Mouse (Mus musculus) kidney, embryonic 15.5 days (tissue): ENCODE data around the gene Nhlrc3. TPM values are rescaled to one million over a fixed set of nuclear protein-coding genes. Genes with fewer than 3 reads are reported as not detected.

ENCODE experiments used
- ATAC-seq: fragments of 200-750 bp; cut with Nextera tagmentation; replicated peaks from 2 replicates; pipeline ENCODE4 v1.8.0; 2017; ENCODE audit warnings: moderate TSS enrichment; ENCODE audit not compliant: low FRiP score
- H3K27ac ChIP-seq: fragments of 300-500 bp; sonication (generic); 2 replicates; pipeline ENCODE4 v1.5.1; 2015; ENCODE audit warnings: mild to moderate bottlenecking, inconsistent platforms
- H3K27me3 ChIP-seq: fragments of 300-500 bp; sonication (generic); 2 replicates; pipeline ENCODE4 v1.6.1; 2015; ENCODE audit warnings: inconsistent platforms
- H3K36me3 ChIP-seq: fragments of 300-500 bp; sonication (generic); 2 replicates; pipeline ENCODE4 v1.6.1; 2015; ENCODE audit warnings: inconsistent platforms
- H3K4me1 ChIP-seq: fragments of 300-500 bp; sonication (generic); 2 replicates; pipeline ENCODE4 v1.6.1; 2015; ENCODE audit warnings: inconsistent platforms
- H3K4me2 ChIP-seq: fragments of 300-500 bp; sonication (generic); 2 replicates; pipeline ENCODE4 v1.6.1; 2015; ENCODE audit warnings: moderate library complexity, mild to moderate bottlenecking, inconsistent platforms
- H3K4me3 ChIP-seq: fragments of 300-500 bp; sonication (generic); replicated peaks from 2 replicates; pipeline ENCODE4 v1.5.1; 2015; ENCODE audit warnings: mild to moderate bottlenecking, inconsistent platforms
- H3K9ac ChIP-seq: fragments of 300-500 bp; sonication (generic); 2 replicates; pipeline ENCODE4 v1.6.1; 2015; ENCODE audit warnings: mild to moderate bottlenecking, inconsistent platforms
- H3K9me3 ChIP-seq: fragments of 300-500 bp; sonication (generic); replicated peaks from 2 replicates; pipeline ENCODE4 v1.6.1; 2016; ENCODE audit warnings: inconsistent platforms
- WGBS: fragments of 180-500 bp; shearing (Covaris S2); methylation state at CpG from one replicate; pipeline ENCODE4 v1.1.7; 2015; ENCODE audit warnings: mixed read lengths; 5-methylcytosine and 5-hydroxymethylcytosine counted together
- polyA plus RNA-seq: library from polyadenylated mRNA; unstranded; fragments of >200 nt; fragmentation: Nextera tagmentation; extraction: Ambion mirVana; gene quantifications from 2 replicates; pipeline ENCODE4 v1.2.1, GENCODE M21; 2015

Nhlrc3 gene
- polyA plus RNA-seq, 1 experiment from 2014 or later: 9.9 TPM

- Histone ChIP-seq H3K9ac (no peak overlapping the region), H3K36me3 (peaks cover 84% of the 10 kb centered on the region), H3K4me3 (no peak overlapping the region), H3K4me2 (no peak overlapping the region), H3K27me3 (no peaks in the 10 kb centered on the region), H3K27ac (no peak overlapping the region), H3K4me1 (peaks cover 11% of the 10 kb centered on the region), H3K9me3 (no peaks in the 10 kb centered on the region)
- WGBS: 91% methylated on average over 5 of the region's 5 CpGs
- no peak for ATAC-seq
These were observed 8.9 kb upstream of the Nhlrc3 start for GRCm38 (mm10) chr3:53472061-53472460.

DNA sequence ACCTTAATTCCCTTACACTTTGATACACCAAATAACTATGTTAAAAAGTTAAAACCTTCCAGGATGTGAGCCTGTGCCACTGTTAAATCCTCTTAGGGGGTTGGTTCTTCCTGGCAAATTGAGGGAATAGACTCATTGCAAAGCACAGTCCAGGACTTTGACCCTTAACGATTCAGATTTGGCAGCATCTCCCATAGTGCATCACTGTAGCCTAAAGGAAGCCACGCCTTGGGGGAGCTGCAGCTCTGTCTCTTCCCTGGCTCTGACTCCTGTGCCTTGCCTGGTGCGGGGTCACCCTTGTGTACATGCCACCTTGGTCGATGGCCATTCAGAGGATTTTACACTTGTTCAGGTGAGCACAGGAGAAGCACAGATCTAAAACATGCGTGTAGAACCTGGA lies 6.5 kb upstream of the Nhlrc3 start:
- no peak overlapping the region for H3K27ac ChIP-seq
- H3K4me1 ChIP-seq: peaks cover 31% of the 10 kb centered on the region
- H3K9me3 ChIP-seq: no peaks in the 10 kb centered on the region
- WGBS: 92% methylated on average over 5 of the region's 5 CpGs
- no peak overlapping the region for H3K9ac ChIP-seq
- H3K36me3 ChIP-seq: peaks cover 62% of the 10 kb centered on the region
- no peak overlapping the region for H3K4me2 ChIP-seq
- no peak overlapping the region for H3K4me3 ChIP-seq
- ATAC-seq: no peak
- H3K27me3 ChIP-seq: no peaks in the 10 kb centered on the region

- Histone ChIP-seq H3K4me2 (no peak overlapping the region), H3K27ac (no peak overlapping the region), H3K27me3 (no peaks in the 10 kb centered on the region), H3K9ac (no peak overlapping the region), H3K36me3 (peaks cover 39% of the 10 kb centered on the region), H3K4me3 (no peak overlapping the region), H3K4me1 (peaks cover 35% of the 10 kb centered on the region), H3K9me3 (no peaks in the 10 kb centered on the region)
- 78% methylated on average over 5 of the region's 5 CpGs for WGBS
- ATAC-seq: no peak
These were observed 4.2 kb upstream of the Nhlrc3 start for GRCm38 (mm10) chr3:53467356-53467755.

DNA sequence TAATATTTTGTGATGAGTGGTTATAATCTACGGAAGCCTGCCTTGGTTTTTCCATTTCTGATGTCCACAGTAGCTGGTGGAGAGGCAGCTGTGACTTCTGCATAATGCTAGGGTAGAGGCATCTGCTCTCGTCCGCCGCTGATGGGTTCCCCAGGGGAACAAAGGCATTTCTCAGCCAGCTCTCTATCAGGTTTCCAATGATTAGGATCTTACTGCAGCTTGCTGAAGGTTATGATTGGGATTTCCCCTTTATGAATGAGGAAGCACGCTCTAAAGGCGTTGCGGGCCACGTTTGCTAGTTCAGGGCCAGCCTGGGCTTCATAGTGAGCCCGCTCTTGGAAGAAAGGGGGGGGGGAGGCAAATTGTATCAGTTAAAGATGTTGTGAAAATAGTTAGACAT lies 3.3 kb upstream of the Nhlrc3 start:
- H3K27me3 ChIP-seq: no peaks in the 10 kb centered on the region
- no peak overlapping the region for H3K9ac ChIP-seq
- 81% methylated on average over 9 of the region's 9 CpGs for WGBS
- peaks cover 41% of the 10 kb centered on the region for H3K4me1 ChIP-seq
- H3K9me3 ChIP-seq: no peaks in the 10 kb centered on the region
- peaks cover 32% of the 10 kb centered on the region for H3K36me3 ChIP-seq
- H3K4me3 ChIP-seq: no peak overlapping the region
- peak overlapping the region; percentile 77; the same call in 1 of the 2 replicates for H3K4me2 ChIP-seq
- H3K27ac ChIP-seq: no peak overlapping the region
- ATAC-seq: no peak

DNA sequence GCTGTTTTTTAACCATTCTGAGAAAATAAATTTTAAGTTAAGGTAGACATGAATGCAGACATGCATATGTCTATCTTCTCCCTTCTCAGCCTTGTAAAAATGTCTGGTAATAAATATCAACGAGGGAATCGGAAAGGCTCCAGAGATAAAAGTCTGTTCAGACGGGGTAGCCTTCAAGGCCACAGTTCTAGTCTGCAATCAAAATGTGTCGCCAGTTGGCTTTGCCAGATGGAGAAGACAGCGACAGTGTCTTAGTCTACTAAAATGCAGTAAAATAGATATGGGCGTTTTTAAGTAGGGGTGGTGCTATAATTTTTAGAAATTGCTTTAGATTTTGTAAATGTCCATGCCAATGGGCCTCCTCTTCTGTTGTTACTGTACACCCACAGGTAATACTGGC lies 2.2 kb upstream of the Nhlrc3 start:
- Histone ChIP-seq H3K9ac (no peak overlapping the region), H3K36me3 (peaks cover 30% of the 10 kb centered on the region), H3K4me2 (peak overlapping the region; percentile 77), H3K4me3 (peak overlapping the region; percentile 96), H3K27ac (no peak overlapping the region), H3K4me1 (peaks cover 50% of the 10 kb centered on the region), H3K9me3 (no peaks in the 10 kb centered on the region), H3K27me3 (no peaks in the 10 kb centered on the region)
- WGBS: 30% methylated on average over 6 of the region's 6 CpGs
- no peak for ATAC-seq

- H3K4me1 ChIP-seq: peaks cover 50% of the 10 kb centered on the region
- peak overlapping the region; percentile 96 for H3K4me3 ChIP-seq
- 0 out of 2 replicates have a peak overlapping the region, but pooled peaks have one; percentile 93 for H3K27ac ChIP-seq
- peak overlapping the region; percentile 77 for H3K4me2 ChIP-seq
- WGBS: under 1% methylated on average over 20 of the region's 20 CpGs
- H3K9ac ChIP-seq: peak overlapping the region; percentile 93
- H3K9me3 ChIP-seq: no peaks in the 10 kb centered on the region
- no peak for ATAC-seq
- no peaks in the 10 kb centered on the region for H3K27me3 ChIP-seq
- peaks cover 27% of the 10 kb centered on the region for H3K36me3 ChIP-seq
These were observed 1.1 kb upstream of the Nhlrc3 start for GRCm38 (mm10) chr3:53464146-53464698.

GRCm38 (mm10) chr3:53463765-53464114 lies 608 bp upstream of the Nhlrc3 start:
- H3K9ac ChIP-seq: peak overlapping the region; percentile 93
- no peaks in the 10 kb centered on the region for H3K27me3 ChIP-seq
- H3K9me3 ChIP-seq: no peaks in the 10 kb centered on the region
- peak overlapping the region; percentile 93 for H3K27ac ChIP-seq
- ATAC-seq: peak; percentile 60
- H3K4me1 ChIP-seq: peaks cover 50% of the 10 kb centered on the region
- H3K4me2 ChIP-seq: peak overlapping the region; percentile 77
- under 1% methylated on average over 35 of the region's 35 CpGs for WGBS
- H3K36me3 ChIP-seq: peaks cover 27% of the 10 kb centered on the region
- H3K4me3 ChIP-seq: peak overlapping the region; percentile 96

DNA sequence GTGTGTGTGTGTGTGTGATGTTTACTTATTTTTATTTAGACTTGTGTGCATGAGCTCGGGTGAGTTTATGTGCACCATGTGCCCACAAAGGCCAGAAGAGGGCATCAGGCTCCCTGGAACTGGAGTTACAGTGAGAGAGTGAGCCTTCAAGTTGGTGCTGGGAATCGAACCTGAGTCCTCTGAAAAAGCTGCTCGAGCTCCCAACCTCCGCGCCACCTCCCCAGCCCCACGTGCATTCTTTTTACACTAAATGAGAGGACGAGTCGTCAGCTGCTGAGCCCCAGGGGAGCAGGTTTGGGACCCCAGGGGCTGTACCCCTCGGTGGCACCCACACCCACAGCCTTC lies 459 bp downstream of the Nhlrc3 start:
- Histone ChIP-seq H3K9me3 (no peaks in the 10 kb centered on the region), H3K36me3 (peaks cover 34% of the 10 kb centered on the region), H3K9ac (peak overlapping the region; percentile 93), H3K4me3 (peak overlapping the region; percentile 96), H3K4me1 (peaks cover 45% of the 10 kb centered on the region), H3K4me2 (peak overlapping the region; percentile 77), H3K27ac (peak overlapping the region; percentile 93), H3K27me3 (no peaks in the 10 kb centered on the region)
- 4% methylated on average over 9 of the region's 9 CpGs for WGBS
- ATAC-seq: no peak

DNA sequence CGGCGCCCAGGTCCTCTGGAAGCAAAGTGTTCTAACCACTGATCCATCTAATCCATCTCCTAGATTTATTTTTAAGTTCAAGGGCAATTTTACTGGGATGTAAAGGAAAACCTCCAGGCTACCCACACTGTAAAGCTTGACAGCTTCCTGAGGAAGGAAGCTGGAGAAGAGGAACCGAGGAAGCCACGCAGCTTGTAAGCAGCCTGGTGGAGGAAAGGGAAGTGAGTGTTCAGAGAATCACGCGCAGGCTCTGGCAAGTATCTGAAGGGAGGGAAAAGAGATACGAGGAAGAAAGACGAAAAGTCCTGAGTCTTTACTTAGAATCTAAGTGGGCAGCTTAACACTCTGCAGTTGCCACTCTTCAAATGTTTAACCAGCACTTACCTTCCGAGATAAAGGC lies 3.0 kb downstream of the Nhlrc3 start:
- H3K9ac ChIP-seq: no peak overlapping the region
- H3K36me3 ChIP-seq: peaks cover 59% of the 10 kb centered on the region
- H3K27me3 ChIP-seq: no peaks in the 10 kb centered on the region
- H3K27ac ChIP-seq: 0 out of 2 replicates have a peak overlapping the region, but pooled peaks have one; percentile 15
- no peak overlapping the region for H3K4me3 ChIP-seq
- peaks cover 22% of the 10 kb centered on the region for H3K4me1 ChIP-seq
- 83% methylated on average over 9 of the region's 9 CpGs for WGBS
- no peak overlapping the region for H3K4me2 ChIP-seq
- ATAC-seq: no peak
- no peaks in the 10 kb centered on the region for H3K9me3 ChIP-seq

DNA sequence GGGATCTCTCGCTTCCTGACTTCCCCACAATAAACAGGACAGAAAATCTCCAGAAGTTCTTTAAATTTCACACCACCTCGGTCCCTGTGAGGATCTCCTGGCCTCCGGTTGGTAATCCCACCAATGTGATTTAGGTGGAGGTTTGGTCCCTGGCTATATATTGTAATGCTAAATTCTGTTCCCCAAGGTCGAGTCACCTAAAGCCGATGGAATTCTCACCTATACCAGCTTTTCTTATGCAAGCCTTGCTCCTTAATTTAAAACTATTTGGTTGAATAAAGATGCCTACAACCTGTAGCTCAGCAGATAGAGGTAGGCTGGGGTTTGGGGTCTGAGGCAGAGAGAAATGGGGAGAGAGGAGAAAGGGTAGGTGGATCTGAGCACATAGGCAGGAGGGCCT lies 5.4 kb downstream of the Nhlrc3 start:
- no peaks in the 10 kb centered on the region for H3K9me3 ChIP-seq
- H3K4me2 ChIP-seq: no peak overlapping the region
- peaks cover 82% of the 10 kb centered on the region for H3K36me3 ChIP-seq
- no peak overlapping the region for H3K27ac ChIP-seq
- H3K27me3 ChIP-seq: no peaks in the 10 kb centered on the region
- no peak overlapping the region for H3K9ac ChIP-seq
- no peak overlapping the region for H3K4me3 ChIP-seq
- peaks cover 18% of the 10 kb centered on the region for H3K4me1 ChIP-seq
- 70% methylated on average over 5 of the region's 5 CpGs for WGBS
- ATAC-seq: no peak

- 78% methylated on average over 7 of the region's 7 CpGs for WGBS
- H3K9me3 ChIP-seq: no peaks in the 10 kb centered on the region
- no peaks in the 10 kb centered on the region for H3K27me3 ChIP-seq
- no peak overlapping the region for H3K4me2 ChIP-seq
- H3K36me3 ChIP-seq: peaks cover 95% of the 10 kb centered on the region
- no peak overlapping the region for H3K27ac ChIP-seq
- no peaks in the 10 kb centered on the region for H3K4me1 ChIP-seq
- no peak overlapping the region for H3K4me3 ChIP-seq
- ATAC-seq: no peak
- no peak overlapping the region for H3K9ac ChIP-seq
These were observed 8.1 kb downstream of the Nhlrc3 start for GRCm38 (mm10) chr3:53454984-53455383.

DNA sequence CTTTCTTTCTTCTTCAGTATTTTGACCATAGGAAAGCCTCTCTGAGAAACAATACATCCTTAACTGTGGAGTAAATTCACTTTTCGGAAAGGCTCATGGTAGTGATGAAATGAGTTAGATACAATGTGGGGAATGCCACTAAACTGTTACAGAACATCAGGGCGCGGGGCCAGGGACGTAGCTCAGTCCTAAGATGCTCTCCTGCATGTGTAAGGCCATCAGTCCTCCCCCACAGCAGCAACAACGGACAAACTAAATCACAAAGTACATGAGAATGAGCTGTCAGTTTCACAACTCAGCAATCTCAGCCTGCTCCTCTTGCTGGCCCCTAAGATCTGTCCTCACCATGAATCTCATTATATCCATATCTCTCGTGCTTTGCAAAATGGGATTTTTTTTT lies 8.6 kb downstream of the Nhlrc3 start:
- Histone ChIP-seq H3K36me3 (peaks cover 98% of the 10 kb centered on the region), H3K27ac (no peak overlapping the region), H3K4me1 (no peaks in the 10 kb centered on the region), H3K4me2 (no peak overlapping the region), H3K9ac (no peak overlapping the region), H3K27me3 (no peaks in the 10 kb centered on the region), H3K4me3 (no peak overlapping the region), H3K9me3 (no peaks in the 10 kb centered on the region)
- WGBS: 80% methylated on average over 6 of the region's 6 CpGs
- no peak for ATAC-seq

- no peak overlapping the region for H3K4me2 ChIP-seq
- H3K27ac ChIP-seq: no peak overlapping the region
- 91% methylated on average over 6 of the region's 6 CpGs for WGBS
- H3K27me3 ChIP-seq: no peaks in the 10 kb centered on the region
- H3K9me3 ChIP-seq: no peaks in the 10 kb centered on the region
- H3K9ac ChIP-seq: no peak overlapping the region
- no peak overlapping the region for H3K4me3 ChIP-seq
- peaks cover 97% of the 10 kb centered on the region for H3K36me3 ChIP-seq
- H3K4me1 ChIP-seq: no peaks in the 10 kb centered on the region
- no peak for ATAC-seq
These were observed 9.1 kb downstream of the Nhlrc3 start for GRCm38 (mm10) chr3:53454005-53454404.
